Mouse (Mus musculus): ENCODE measurements at regions not wholly inside any gene's neighbourhood (a gene's known extent, or its start where the extent isn't known, plus 50 kb on each side); places are given as distances from the start of the nearest gene placed in this dataset.

GRCm38 (mm10) chr5:49909483-49909882 lies 149.3 kb downstream of the Adgra3 start:
- DNase-seq: no peak

- DNase-seq: no peak
Observed at GRCm38 (mm10) chr5:49896106-49896505, 162.7 kb downstream of the Adgra3 start.

- no peak for DNase-seq
Observed at GRCm38 (mm10) chr5:49880383-49880782, 178.4 kb downstream of the Adgra3 start.

- no peak for DNase-seq
Observed at GRCm38 (mm10) chr5:49876240-49876639, 182.6 kb downstream of the Adgra3 start.

GRCm38 (mm10) chr5:49857202-49857601 lies 201.6 kb downstream of the Adgra3 start:
- no peak for DNase-seq

GRCm38 (mm10) chr5:49856036-49856435 lies 202.8 kb downstream of the Adgra3 start:
- DNase-seq: no peak

GRCm38 (mm10) chr5:49848680-49849079 lies 210.1 kb downstream of the Adgra3 start:
- DNase-seq: no peak

GRCm38 (mm10) chr5:49848174-49848573 lies 210.6 kb downstream of the Adgra3 start:
- no peak for DNase-seq

- no peak for DNase-seq
Observed at GRCm38 (mm10) chr5:49818832-49819231, 240.0 kb downstream of the Adgra3 start.

GRCm38 (mm10) chr5:49816751-49817150 lies 242.1 kb downstream of the Adgra3 start:
- DNase-seq: no peak

- DNase-seq: no peak
Observed at GRCm38 (mm10) chr5:49813335-49813734, 245.5 kb downstream of the Adgra3 start.

GRCm38 (mm10) chr5:49788494-49789160 lies 263.9 kb upstream of the Kcnip4 start:
- DNase-seq: no peak

- no peak for DNase-seq
Observed at GRCm38 (mm10) chr5:49783728-49784127, 259.0 kb upstream of the Kcnip4 start.

- no peak for DNase-seq
Observed at GRCm38 (mm10) chr5:49761054-49761453, 236.3 kb upstream of the Kcnip4 start.

GRCm38 (mm10) chr5:49755531-49755930 lies 230.8 kb upstream of the Kcnip4 start:
- DNase-seq: no peak

- no peak for DNase-seq
Observed at GRCm38 (mm10) chr5:49712607-49713006, 187.9 kb upstream of the Kcnip4 start.

- no peak for DNase-seq
Observed at GRCm38 (mm10) chr5:49682156-49682555, 157.4 kb upstream of the Kcnip4 start.

- no peak for DNase-seq
Observed at GRCm38 (mm10) chr5:49681514-49681913, 156.8 kb upstream of the Kcnip4 start.

GRCm38 (mm10) chr5:49675885-49676284 lies 151.2 kb upstream of the Kcnip4 start:
- DNase-seq: no peak

GRCm38 (mm10) chr5:49665196-49665595 lies 140.5 kb upstream of the Kcnip4 start:
- DNase-seq: no peak

GRCm38 (mm10) chr5:49663928-49664327 lies 139.2 kb upstream of the Kcnip4 start:
- no peak for DNase-seq

GRCm38 (mm10) chr5:49662096-49662495 lies 137.4 kb upstream of the Kcnip4 start:
- no peak for DNase-seq

GRCm38 (mm10) chr5:49660598-49660997 lies 135.9 kb upstream of the Kcnip4 start:
- no peak for DNase-seq

- no peak for DNase-seq
Observed at GRCm38 (mm10) chr5:49650953-49651352, 126.2 kb upstream of the Kcnip4 start.

GRCm38 (mm10) chr5:49645781-49646180 lies 121.1 kb upstream of the Kcnip4 start:
- no peak for DNase-seq

Data from adrenal gland, adult 2 months (tissue).